Comparison of ENCODE assay signal across 9 mouse cellular contexts in the genomic region with DNA sequence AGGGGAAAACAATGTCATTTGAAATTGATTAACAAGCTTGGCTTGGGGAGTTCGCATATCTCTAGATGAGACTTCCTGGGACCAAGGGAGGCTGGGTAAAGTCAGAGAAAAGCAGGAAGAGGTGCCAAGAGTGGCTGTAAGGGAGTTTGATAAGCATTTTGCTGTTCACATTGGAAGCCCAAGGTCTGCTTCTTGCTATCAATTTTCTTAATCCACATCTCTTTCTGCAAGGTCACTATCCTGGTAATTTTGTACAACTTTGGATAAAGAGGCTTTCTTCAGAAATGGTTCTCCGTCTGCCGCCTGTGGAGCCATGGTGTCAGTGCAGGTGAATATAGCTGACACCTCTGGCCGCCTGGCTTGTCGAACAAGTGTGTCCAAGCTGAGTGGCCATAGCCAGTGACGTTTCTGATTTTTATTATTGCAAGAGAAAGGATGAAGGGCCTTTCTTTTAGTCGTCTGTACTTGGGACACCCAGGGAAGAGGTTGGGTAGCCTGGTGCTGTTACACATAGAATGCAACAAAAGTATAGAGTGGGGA. TPM values are rescaled to one million over a fixed set of nuclear protein-coding genes. Genes with fewer than 3 reads are reported as not detected.
DNase-seq lines count a peak whose midpoint lies in the region; ATAC-seq lines count a peak whose summit lies in the region.
"Had no signal": no experiment of that assay in that cellular context is flagged by ENCODE, and none has a peak within 500 bp of the region (broad histone marks: within the 10 kb centered on the region; RNA-seq: fewer than 3 reads in every experiment).

No protein-coding gene starts in this region.

- no peaks in the 10 kb centered on the region for H3K27me3 ChIP-seq in embryonic facial prominence, embryonic 11.5 days (ENCODE audit: control insufficient read depth, insufficient read depth, low read length)
- H3K27me3 ChIP-seq in hindbrain, embryonic 10.5 days (ENCODE audit: insufficient read depth, poor library complexity, severe bottlenecking): no peaks in the 10 kb centered on the region
- no peaks in the 10 kb centered on the region for H3K27me3 ChIP-seq in liver, embryonic 11.5 days (replicated peaks; ENCODE audit: control insufficient read depth, insufficient read depth, low read length)
- no peaks in the 10 kb centered on the region for H3K27me3 ChIP-seq in midbrain, embryonic 16.5 days (ENCODE audit: control insufficient read depth, insufficient read depth, low read depth, low read length)

- peaks cover under 1% of the 10 kb centered on the region; the same call in 1 of the 2 replicates for H3K36me3 ChIP-seq in embryonic facial prominence, embryonic 11.5 days (replicated peaks; ENCODE audit: control insufficient read depth, insufficient read depth, low read depth, low read length)
- peaks cover 24% of the 10 kb centered on the region for H3K36me3 ChIP-seq in hindbrain, embryonic 10.5 days
- H3K36me3 ChIP-seq in liver, embryonic 11.5 days (ENCODE audit: control insufficient read depth, insufficient read depth, low read length): no peaks in the 10 kb centered on the region
- H3K36me3 ChIP-seq in midbrain, embryonic 16.5 days (ENCODE audit: control insufficient read depth, insufficient read depth, low read length): peaks cover 5% of the 10 kb centered on the region

- no peaks in the 10 kb centered on the region for H3K9me3 ChIP-seq in embryonic facial prominence, embryonic 11.5 days (replicated peaks; ENCODE audit: control insufficient read depth, low read length)
- H3K9me3 ChIP-seq in hindbrain, embryonic 10.5 days: no peaks in the 10 kb centered on the region
- H3K9me3 ChIP-seq in liver, embryonic 11.5 days (ENCODE audit: control insufficient read depth, low read length): no peaks in the 10 kb centered on the region
- H3K9me3 ChIP-seq in midbrain, embryonic 16.5 days (replicated peaks; ENCODE audit: control insufficient read depth, low read length, poor library complexity, severe bottlenecking): no peaks in the 10 kb centered on the region

- H3K4me1 ChIP-seq in embryonic facial prominence, embryonic 11.5 days (ENCODE audit: control insufficient read depth, insufficient read depth, low read length): no peaks in the 10 kb centered on the region
- H3K4me1 ChIP-seq in hindbrain, embryonic 10.5 days (replicated peaks): peaks cover 28% of the 10 kb centered on the region
- peaks cover 14% of the 10 kb centered on the region for H3K4me1 ChIP-seq in liver, embryonic 11.5 days (replicated peaks; ENCODE audit: control insufficient read depth, insufficient read depth, low read length)
- peaks cover 19% of the 10 kb centered on the region for H3K4me1 ChIP-seq in midbrain, embryonic 16.5 days (ENCODE audit: control insufficient read depth, insufficient read depth, low read length)

- ATAC-seq in embryonic facial prominence, embryonic 11.5 days (replicated peaks; ENCODE audit: insufficient number of reproducible peaks, low FRiP score, low TSS enrichment, low read depth): peak; percentile 71
- ATAC-seq in liver, embryonic 11.5 days (replicated peaks; ENCODE audit: low FRiP score): peak; percentile 42
- ATAC-seq in midbrain, embryonic 16.5 days: peak; percentile 84

- 0 out of 2 replicates have a peak overlapping the region, but pooled peaks have one; percentile 22 for H3K27ac ChIP-seq in embryonic facial prominence, embryonic 11.5 days (replicated peaks; ENCODE audit: low read depth, low read length)
- H3K27ac ChIP-seq in hindbrain, embryonic 10.5 days: peak overlapping the region; percentile 90
- peak overlapping the region; percentile 77 for H3K27ac ChIP-seq in liver, embryonic 11.5 days (ENCODE audit: low read depth, low read length)
- peak overlapping the region; percentile 93 for H3K27ac ChIP-seq in midbrain, embryonic 16.5 days (ENCODE audit: low read length)

- H3K4me3 ChIP-seq in embryonic facial prominence, embryonic 11.5 days (ENCODE audit: low read depth, low read length): peak overlapping the region; percentile 75
- H3K4me3 ChIP-seq in hindbrain, embryonic 10.5 days: peak overlapping the region; percentile 81
- peak overlapping the region; percentile 96 for H3K4me3 ChIP-seq in liver, embryonic 11.5 days (ENCODE audit: low read depth, low read length)
- peak overlapping the region; percentile 60 for H3K4me3 ChIP-seq in midbrain, embryonic 16.5 days (ENCODE audit: low read depth, low read length)

- WGBS in embryonic facial prominence, embryonic 11.5 days: 9% methylated on average over 7 of the region's 7 CpGs
- WGBS in hindbrain, embryonic 10.5 days: 9% methylated on average over 7 of the region's 7 CpGs
- WGBS in liver, embryonic 11.5 days: 3% methylated on average over 7 of the region's 7 CpGs
- 4% methylated on average over 7 of the region's 7 CpGs for WGBS in midbrain, embryonic 16.5 days

- H3K4me2 ChIP-seq in embryonic facial prominence, embryonic 11.5 days (ENCODE audit: low read depth, low read length): peak overlapping the region; percentile 42
- peak overlapping the region; percentile 83 for H3K4me2 ChIP-seq in liver, embryonic 11.5 days
- peak overlapping the region; percentile 76 for H3K4me2 ChIP-seq in midbrain, embryonic 16.5 days (ENCODE audit: low read length)

- H3K9ac ChIP-seq in embryonic facial prominence, embryonic 11.5 days (replicated peaks; ENCODE audit: low read length): peak overlapping the region; percentile 86
- H3K9ac ChIP-seq in liver, embryonic 11.5 days (ENCODE audit: low read depth, low read length): peak overlapping the region; percentile 93
- peak overlapping the region; percentile 83 for H3K9ac ChIP-seq in midbrain, embryonic 16.5 days (ENCODE audit: low read depth, low read length)

- peak; percentile 69 for DNase-seq in adrenal gland, postnatal 14 days
- no peak for DNase-seq in adrenal gland, adult (ENCODE audit: inconsistent age in 2 of 2, low spot score in 1 of 2)
- DNase-seq in CD4-positive helper T cell, adult 2 months (ENCODE audit: low read depth, low spot score): peak; percentile 58
- peak; percentile 68 for DNase-seq in embryonic facial prominence, embryonic 11.5 days (ENCODE audit: low spot score)
- DNase-seq in hindbrain, embryonic 10.5 days (ENCODE audit: low spot score): no peak
- DNase-seq in liver, embryonic 11.5 days (ENCODE audit: low spot score): no peak
- peak; percentile 51 for DNase-seq in thymus, postnatal 14 days

RNA-seq across cellular contexts. Expression of a gene that starts 0.5 kb away (rescaled TPM):
- total RNA-seq in adrenal gland, postnatal 14 days (2021): 71.1 and 77.9 TPM in 2 replicates
- polyA plus RNA-seq in embryonic facial prominence, embryonic 11.5 days (2014; fragmentation: Nextera tagmentation; extraction: Ambion mirVana): 30.1 and 31.4 TPM in 2 replicates
- 53.4 and 54.5 TPM in 2 replicates for polyA plus RNA-seq in hindbrain, embryonic 10.5 days (2016; fragmentation: Nextera tagmentation; extraction: Ambion mirVana)
- 18.4 TPM in 2 replicates for polyA plus RNA-seq in liver, embryonic 11.5 days (2014; fragmentation: Nextera tagmentation; extraction: Ambion mirVana)
- 108 TPM in 2 replicates for polyA plus RNA-seq in midbrain, embryonic 16.5 days (2015; fragmentation: Nextera tagmentation; extraction: Ambion mirVana)

RNA-seq across cellular contexts. Expression of a gene that starts 5.2 kb away (rescaled TPM):
- 3.8 and 18.3 TPM in 2 replicates for total RNA-seq in adrenal gland, postnatal 14 days (2021)
- 2.2 and 2.6 TPM in 2 replicates for polyA plus RNA-seq in embryonic facial prominence, embryonic 11.5 days (2014; fragmentation: Nextera tagmentation; extraction: Ambion mirVana)
- 2.5 and 3.8 TPM in 2 replicates for polyA plus RNA-seq in hindbrain, embryonic 10.5 days (2016; fragmentation: Nextera tagmentation; extraction: Ambion mirVana)
- 0.35 and 0.45 TPM in 2 replicates for polyA plus RNA-seq in liver, embryonic 11.5 days (2014; fragmentation: Nextera tagmentation; extraction: Ambion mirVana)
- 10.5 and 11.8 TPM in 2 replicates for polyA plus RNA-seq in midbrain, embryonic 16.5 days (2015; fragmentation: Nextera tagmentation; extraction: Ambion mirVana)

RNA-seq across cellular contexts. Expression of a gene that starts 56.5 kb away (rescaled TPM):
- total RNA-seq in adrenal gland, postnatal 14 days (2021): not detected in 2 replicates
- 7.6 and 25.4 TPM in 2 replicates for polyA plus RNA-seq in embryonic facial prominence, embryonic 11.5 days (2014; fragmentation: Nextera tagmentation; extraction: Ambion mirVana)
- polyA plus RNA-seq in hindbrain, embryonic 10.5 days (2016; fragmentation: Nextera tagmentation; extraction: Ambion mirVana): 2.6 and 14.6 TPM in 2 replicates
- polyA plus RNA-seq in liver, embryonic 11.5 days (2014; fragmentation: Nextera tagmentation; extraction: Ambion mirVana): 73.1 and 156 TPM in 2 replicates
- not detected in 2 replicates for polyA plus RNA-seq in midbrain, embryonic 16.5 days (2015; fragmentation: Nextera tagmentation; extraction: Ambion mirVana)
- total RNA-seq: left cerebral cortex, postnatal 14 days had no signal

Comparison
In these comparisons a context has a peak if more than half of its experiments do, and no peak if none do; other contexts are left out.
1. DNase-seq: peak in adrenal gland, postnatal 14 days (single experiment), CD4-positive helper T cell, adult 2 months (single experiment), embryonic facial prominence, embryonic 11.5 days (single experiment) and thymus, postnatal 14 days (single experiment); none in adrenal gland, adult (0 of 2), hindbrain, embryonic 10.5 days (single experiment) and liver, embryonic 11.5 days (single experiment).
2. H3K27ac ChIP-seq: peak in every context shown above with its lines; median percentile 93 in midbrain, embryonic 16.5 days; 90 in hindbrain, embryonic 10.5 days; 77 in liver, embryonic 11.5 days; 22 in embryonic facial prominence, embryonic 11.5 days.
3. Peak in every context shown above with its lines, with median percentiles within 50 percentile points of each other: ATAC-seq, H3K4me2 ChIP-seq, H3K4me3 ChIP-seq and H3K9ac ChIP-seq.